Mouse (Mus musculus): ENCODE data around the gene Dstyk. TPM values are rescaled to one million over a fixed set of nuclear protein-coding genes. Genes with fewer than 3 reads are reported as not detected.

The Dstyk gene
- polyA plus RNA-seq, 1 experiment from 2014 or later = 12.5 TPM

GRCm38 (mm10) chr1:132479438-132479837, 62.1 kb downstream of the Dstyk start:
- Histone ChIP-seq H3K36me3 (ENCODE audit: insufficient read depth, low read length) (no peaks in the 10 kb centered on the region), H3K9ac (ENCODE audit: low read depth, low read length) (no peak overlapping the region), H3K27me3 (ENCODE audit: insufficient read depth, low read length) (no peaks in the 10 kb centered on the region), H3K9me3 (replicated peaks; ENCODE audit: low read length) (no peaks in the 10 kb centered on the region), H3K4me1 (replicated peaks; ENCODE audit: insufficient read depth, low read length) (peaks cover 7% of the 10 kb centered on the region; the same call in 1 of the 2 replicates), H3K27ac (no peak overlapping the region), H3K4me3 (replicated peaks; ENCODE audit: low read depth, low read length) (no peak overlapping the region), H3K4me2 (ENCODE audit: low read length) (no peak overlapping the region)
- ATAC-seq (replicated peaks; ENCODE audit: low FRiP score, low read depth) = no peak
- whole genome bisulfite sequencing = 85% methylated on average over 1 of the region's 1 CpGs
- TF ChIP-seq CTCF (IDR thresholded peaks at IDR 0.05; ENCODE audit: low read depth) = no peak
- DNase-seq (ENCODE audit: low spot score) = no peak

GRCm38 (mm10) chr1:132481619-132482018, 64.3 kb downstream of the Dstyk start:
- H3K27me3 ChIP-seq (ENCODE audit: insufficient read depth, low read length) = no peaks in the 10 kb centered on the region
- no peaks in the 10 kb centered on the region for H3K36me3 ChIP-seq (ENCODE audit: insufficient read depth, low read length)
- DNase-seq (ENCODE audit: low spot score) = no peak
- no peak overlapping the region for H3K4me2 ChIP-seq (ENCODE audit: low read length)
- H3K4me3 ChIP-seq (replicated peaks; ENCODE audit: low read depth, low read length) = no peak overlapping the region
- no peak overlapping the region for H3K9ac ChIP-seq (ENCODE audit: low read depth, low read length)
- no peak overlapping the region for H3K27ac ChIP-seq
- no peak for ATAC-seq (replicated peaks; ENCODE audit: low FRiP score, low read depth)
- 91% methylated on average over 2 of the region's 2 CpGs for WGBS
- H3K4me1 ChIP-seq (replicated peaks; ENCODE audit: insufficient read depth, low read length) = peaks cover 7% of the 10 kb centered on the region; the same call in 1 of the 2 replicates
- TF ChIP-seq CTCF (IDR thresholded peaks at IDR 0.05; ENCODE audit: low read depth) = no peak
- no peaks in the 10 kb centered on the region for H3K9me3 ChIP-seq (replicated peaks; ENCODE audit: low read length)

GRCm38 (mm10) chr1:132483234-132483633, 65.9 kb downstream of the Dstyk start:
- ATAC-seq (replicated peaks; ENCODE audit: low FRiP score, low read depth) = no peak
- Histone ChIP-seq H3K9me3 (replicated peaks; ENCODE audit: low read length) (no peaks in the 10 kb centered on the region), H3K4me1 (replicated peaks; ENCODE audit: insufficient read depth, low read length) (peaks cover 3% of the 10 kb centered on the region; the same call in 1 of the 2 replicates), H3K4me3 (replicated peaks; ENCODE audit: low read depth, low read length) (no peak overlapping the region), H3K27me3 (ENCODE audit: insufficient read depth, low read length) (no peaks in the 10 kb centered on the region), H3K27ac (no peak overlapping the region), H3K9ac (ENCODE audit: low read depth, low read length) (no peak overlapping the region), H3K36me3 (ENCODE audit: insufficient read depth, low read length) (no peaks in the 10 kb centered on the region), H3K4me2 (ENCODE audit: low read length) (no peak overlapping the region)
- no peak for TF ChIP-seq CTCF (IDR thresholded peaks at IDR 0.05; ENCODE audit: low read depth)
- 87% methylated on average over 3 of the region's 3 CpGs for WGBS
- DNase-seq (ENCODE audit: low spot score) = no peak

GRCm38 (mm10) chr1:132483759-132484158, 66.4 kb downstream of the Dstyk start:
- ATAC-seq (replicated peaks; ENCODE audit: low FRiP score, low read depth) (no peak), DNase-seq (ENCODE audit: low spot score) (no peak)
- Histone ChIP-seq H3K9ac (ENCODE audit: low read depth, low read length) (no peak overlapping the region), H3K36me3 (ENCODE audit: insufficient read depth, low read length) (0 out of 2 replicates have a peak, but pooled peaks cover under 1% of the 10 kb centered on the region), H3K27ac (no peak overlapping the region), H3K4me2 (ENCODE audit: low read length) (no peak overlapping the region), H3K4me3 (replicated peaks; ENCODE audit: low read depth, low read length) (no peak overlapping the region), H3K9me3 (replicated peaks; ENCODE audit: low read length) (no peaks in the 10 kb centered on the region), H3K27me3 (ENCODE audit: insufficient read depth, low read length) (no peaks in the 10 kb centered on the region), H3K4me1 (replicated peaks; ENCODE audit: insufficient read depth, low read length) (no peaks in the 10 kb centered on the region)
- 87% methylated on average over 6 of the region's 6 CpGs for WGBS
- TF ChIP-seq CTCF (IDR thresholded peaks at IDR 0.05; ENCODE audit: low read depth) = no peak

GRCm38 (mm10) chr1:132500535-132500934, 83.2 kb downstream of the Dstyk start:
- 90% methylated on average over 2 of the region's 2 CpGs for WGBS
- no peaks in the 10 kb centered on the region for H3K9me3 ChIP-seq (replicated peaks; ENCODE audit: low read length)
- H3K4me3 ChIP-seq (replicated peaks; ENCODE audit: low read depth, low read length) = no peak overlapping the region
- no peak for ATAC-seq (replicated peaks; ENCODE audit: low FRiP score, low read depth)
- H3K36me3 ChIP-seq (ENCODE audit: insufficient read depth, low read length) = peaks cover 71% of the 10 kb centered on the region
- TF ChIP-seq CTCF (IDR thresholded peaks at IDR 0.05; ENCODE audit: low read depth) = no peak
- no peaks in the 10 kb centered on the region for H3K27me3 ChIP-seq (ENCODE audit: insufficient read depth, low read length)
- no peak overlapping the region for H3K9ac ChIP-seq (ENCODE audit: low read depth, low read length)
- DNase-seq (ENCODE audit: low spot score) = no peak
- H3K4me1 ChIP-seq (replicated peaks; ENCODE audit: insufficient read depth, low read length) = no peaks in the 10 kb centered on the region
- no peak overlapping the region for H3K4me2 ChIP-seq (ENCODE audit: low read length)
- no peak overlapping the region for H3K27ac ChIP-seq

GRCm38 (mm10) chr1:132505155-132505554, 87.8 kb downstream of the Dstyk start:
- no peak for DNase-seq (ENCODE audit: low spot score)
- ATAC-seq (replicated peaks; ENCODE audit: low FRiP score, low read depth) = no peak
- 96% methylated on average over 5 of the region's 5 CpGs for WGBS
- Histone ChIP-seq H3K27me3 (ENCODE audit: insufficient read depth, low read length) (no peaks in the 10 kb centered on the region), H3K9ac (ENCODE audit: low read depth, low read length) (no peak overlapping the region), H3K9me3 (replicated peaks; ENCODE audit: low read length) (no peaks in the 10 kb centered on the region), H3K27ac (no peak overlapping the region), H3K36me3 (ENCODE audit: insufficient read depth, low read length) (peaks cover 62% of the 10 kb centered on the region), H3K4me3 (replicated peaks; ENCODE audit: low read depth, low read length) (no peak overlapping the region), H3K4me2 (ENCODE audit: low read length) (no peak overlapping the region), H3K4me1 (replicated peaks; ENCODE audit: insufficient read depth, low read length) (no peaks in the 10 kb centered on the region)
- TF ChIP-seq CTCF (IDR thresholded peaks at IDR 0.05; ENCODE audit: low read depth) = no peak

GRCm38 (mm10) chr1:132506058-132506457, 88.7 kb downstream of the Dstyk start, which contains the start of gene Tmem81:
TSS of gene Tmem81 (plus strand) at chr1:132506230.
- no peak within 1 kb of the TSS for H3K4me3 ChIP-seq (replicated peaks; ENCODE audit: low read depth, low read length)
- DNase-seq (ENCODE audit: low spot score) (no peak), ATAC-seq (replicated peaks; ENCODE audit: low FRiP score, low read depth) (no peak)
- no peak within 1 kb of the TSS for H3K27ac ChIP-seq
- no peaks in the 10 kb centered on the region for H3K9me3 ChIP-seq (replicated peaks; ENCODE audit: low read length)
- no peak within 1 kb of the TSS for H3K4me2 ChIP-seq (ENCODE audit: low read length)
- no peaks in the 10 kb centered on the region for H3K27me3 ChIP-seq (ENCODE audit: insufficient read depth, low read length)
- WGBS = 97% methylated on average over 7 of the region's 7 CpGs
- H3K36me3 ChIP-seq (ENCODE audit: insufficient read depth, low read length) = peaks cover 53% of the 10 kb centered on the region
- no peaks in the 10 kb centered on the region for H3K4me1 ChIP-seq (replicated peaks; ENCODE audit: insufficient read depth, low read length)
- TF ChIP-seq CTCF (IDR thresholded peaks at IDR 0.05; ENCODE audit: low read depth) = no peak
- H3K9ac ChIP-seq (ENCODE audit: low read depth, low read length) = no peak within 1 kb of the TSS

Measured in kidney, postnatal 0 days (tissue).